In the genomic region with DNA sequence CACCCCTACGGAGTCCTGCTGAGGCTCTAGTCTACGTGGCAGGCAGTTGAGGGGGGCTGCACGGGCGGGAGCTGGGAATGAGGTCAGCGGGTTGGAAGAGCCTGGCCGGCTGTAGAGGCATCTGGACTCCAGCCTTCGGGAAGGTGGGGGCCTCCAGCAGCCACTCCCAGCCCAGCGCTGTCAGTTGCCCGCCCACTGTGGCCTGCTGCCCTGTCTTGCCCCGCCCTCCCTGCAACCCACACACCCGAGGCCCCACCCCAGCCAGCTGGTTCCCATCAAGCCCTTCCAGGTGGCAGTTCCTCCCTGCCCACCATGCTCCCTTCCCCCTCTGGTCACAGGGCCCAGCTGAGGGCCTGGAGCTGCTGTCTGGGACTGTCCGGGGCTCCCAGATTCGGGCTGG, we compare ENCODE assay signal across 8 mouse cellular contexts. TPM values are rescaled to one million over a fixed set of nuclear protein-coding genes. Genes with fewer than 3 reads are reported as not detected.
DNase-seq lines count a peak whose midpoint lies in the region; ATAC-seq and TF ChIP-seq lines count a peak whose summit lies in the region.

No protein-coding gene starts in this region.

- H3K4me1 ChIP-seq in hindbrain, postnatal 0 days (ENCODE audit: insufficient read depth, low read length) = peaks cover 3% of the 10 kb centered on the region; the same call in 1 of the 2 replicates
- no peaks in the 10 kb centered on the region for H3K4me1 ChIP-seq in liver, adult 2 months (ENCODE audit: control insufficient read depth, insufficient read depth, low read length)
- H3K4me1 ChIP-seq in midbrain, embryonic 16.5 days (ENCODE audit: control insufficient read depth, insufficient read depth, low read length) = no peaks in the 10 kb centered on the region

- H3K9me3 ChIP-seq in hindbrain, postnatal 0 days (ENCODE audit: low read length) = no peaks in the 10 kb centered on the region
- no peaks in the 10 kb centered on the region for H3K9me3 ChIP-seq in midbrain, embryonic 16.5 days (replicated peaks; ENCODE audit: control insufficient read depth, low read length, poor library complexity, severe bottlenecking)

- DNase-seq in ZHBTc4 (ENCODE audit: low read depth, low spot score) = peak; percentile 47
- peak; percentile 93 for DNase-seq in embryo, embryonic 10.5 days (ENCODE audit: low spot score)
- DNase-seq in gastrocnemius, postnatal 4 days (ENCODE audit: low spot score in 2 of 2) = peak; percentile 90 to 96
- DNase-seq in hindbrain, postnatal 0 days (ENCODE audit: low spot score) = peak; percentile 72
- DNase-seq in liver, adult 2 months (ENCODE audit: extremely low read depth, low read depth, low spot score) = peak; percentile 22
- DNase-seq in thymus, postnatal 36 days = peak; percentile 21 to 45

- peak overlapping the region; percentile 14; the same call in 1 of the 2 replicates for H3K4me2 ChIP-seq in hindbrain, postnatal 0 days (ENCODE audit: low read depth, low read length)
- no peak overlapping the region for H3K4me2 ChIP-seq in midbrain, embryonic 16.5 days (ENCODE audit: low read length)

- no peak for TF ChIP-seq POLR2A in liver, adult 2 months (IDR thresholded peaks at IDR 0.05; ENCODE audit: extremely low read depth, insufficient read depth, low read length)

- H3K4me3 ChIP-seq in hindbrain, postnatal 0 days (ENCODE audit: low read length) = no peak overlapping the region
- H3K4me3 ChIP-seq in liver, adult 2 months (ENCODE audit: insufficient read depth, low read depth, low read length) = no peak overlapping the region
- no peak overlapping the region for H3K4me3 ChIP-seq in midbrain, embryonic 16.5 days (ENCODE audit: low read depth, low read length)

- H3K9ac ChIP-seq in hindbrain, postnatal 0 days (replicated peaks; ENCODE audit: low read length) = no peak overlapping the region
- no peak overlapping the region for H3K9ac ChIP-seq in liver, adult 2 months (ENCODE audit: low read depth, low read length)
- H3K9ac ChIP-seq in midbrain, embryonic 16.5 days (ENCODE audit: low read depth, low read length) = no peak overlapping the region

- no peaks in the 10 kb centered on the region for H3K79me2 ChIP-seq in liver, adult 2 months (ENCODE audit: control insufficient read depth, insufficient read depth, low read length)

- ATAC-seq in hindbrain, postnatal 0 days = peak; percentile 88
- peak; percentile 45; the same call in 1 of the 2 replicates for ATAC-seq in midbrain, embryonic 16.5 days
- no peak; the same call in 1 of the 2 replicates for ATAC-seq in frontal cortex, adult (ENCODE audit: low TSS enrichment)

- 0 out of 2 replicates have a peak, but pooled peaks cover 5% of the 10 kb centered on the region for H3K27me3 ChIP-seq in hindbrain, postnatal 0 days (ENCODE audit: insufficient read depth, low read length)
- H3K27me3 ChIP-seq in liver, adult 2 months (ENCODE audit: control insufficient read depth, insufficient read depth, low read length) = no peaks in the 10 kb centered on the region
- H3K27me3 ChIP-seq in midbrain, embryonic 16.5 days (ENCODE audit: control insufficient read depth, insufficient read depth, low read depth, low read length) = peaks cover 9% of the 10 kb centered on the region

- H3K36me3 ChIP-seq in hindbrain, postnatal 0 days (ENCODE audit: insufficient read depth, low read length) = no peaks in the 10 kb centered on the region
- H3K36me3 ChIP-seq in liver, adult 2 months (ENCODE audit: control insufficient read depth, insufficient read depth, low read length) = no peaks in the 10 kb centered on the region
- no peaks in the 10 kb centered on the region for H3K36me3 ChIP-seq in midbrain, embryonic 16.5 days (ENCODE audit: control insufficient read depth, insufficient read depth, low read length)

- 8% methylated on average over 13 of the region's 13 CpGs for WGBS in hindbrain, postnatal 0 days
- 14% methylated on average over 13 of the region's 13 CpGs for WGBS in liver, adult 2 months
- 9% methylated on average over 12 of the region's 13 CpGs for WGBS in midbrain, embryonic 16.5 days

- no peak for TF ChIP-seq CTCF in hindbrain, postnatal 0 days (IDR thresholded peaks at IDR 0.05; ENCODE audit: low read depth)
- no peak for TF ChIP-seq CTCF in liver, adult 2 months (IDR thresholded peaks at IDR 0.05; ENCODE audit: low read depth, low read length)

- peak overlapping the region; percentile 15; the same call in 1 of the 2 replicates for H3K27ac ChIP-seq in hindbrain, postnatal 0 days
- H3K27ac ChIP-seq in liver, adult 2 months (replicated peaks; ENCODE audit: insufficient read depth, low read depth, low read length) = no peak overlapping the region
- no peak overlapping the region for H3K27ac ChIP-seq in midbrain, embryonic 16.5 days (ENCODE audit: low read length)

RNA-seq across cellular contexts. Expression of a gene that starts 7.2 kb away (rescaled TPM):
- total RNA-seq in gastrocnemius, postnatal 4 days (2021) = 1,000 to 10,000 TPM; 5,652 to 6,690 TPM
- total RNA-seq in hindbrain, postnatal 0 days (2014; rRNA removed) = 48.3 and 53.0 TPM in 2 replicates
- polyA plus RNA-seq in hindbrain, postnatal 0 days (2015; fragmentation: Nextera tagmentation; extraction: Ambion mirVana) = 56.5 and 73.3 TPM in 2 replicates
- total RNA-seq in liver, adult 2 months (2014; rRNA removed) = 1.6 and 3.3 TPM in 2 replicates
- polyA plus RNA-seq in liver, adult 2 months (2012; rRNA removed) = 2.3 TPM in 2 replicates
- 58.1 and 84.6 TPM in 2 replicates for polyA plus RNA-seq in midbrain, embryonic 16.5 days (2015; fragmentation: Nextera tagmentation; extraction: Ambion mirVana)

RNA-seq across cellular contexts. Expression of a gene that starts 38.6 kb away (rescaled TPM):
- not detected for total RNA-seq in gastrocnemius, postnatal 4 days (2021)
- not detected in 2 replicates for total RNA-seq in hindbrain, postnatal 0 days (2014; rRNA removed)
- not detected in 2 replicates for polyA plus RNA-seq in hindbrain, postnatal 0 days (2015; fragmentation: Nextera tagmentation; extraction: Ambion mirVana)
- not detected in 2 replicates for total RNA-seq in liver, adult 2 months (2014; rRNA removed)
- polyA plus RNA-seq in liver, adult 2 months (2012; rRNA removed) = 0.19 TPM in 1 of 2 replicates, not detected in the other
- not detected in 2 replicates for polyA plus RNA-seq in midbrain, embryonic 16.5 days (2015; fragmentation: Nextera tagmentation; extraction: Ambion mirVana)

RNA-seq across cellular contexts. Expression of a gene that starts 47.3 kb away (rescaled TPM):
- 100 to 1,000 TPM; 169 to 222 TPM for total RNA-seq in gastrocnemius, postnatal 4 days (2021)
- total RNA-seq in hindbrain, postnatal 0 days (2014; rRNA removed) = 0.36 and 0.52 TPM in 2 replicates
- polyA plus RNA-seq in hindbrain, postnatal 0 days (2015; fragmentation: Nextera tagmentation; extraction: Ambion mirVana) = 0.26 and 0.28 TPM in 2 replicates
- total RNA-seq in liver, adult 2 months (2014; rRNA removed) = 0.09 TPM in 1 of 2 replicates, not detected in the other
- polyA plus RNA-seq in liver, adult 2 months (2012; rRNA removed) = not detected in 2 replicates
- 0.20 TPM in 1 of 2 replicates, not detected in the other for polyA plus RNA-seq in midbrain, embryonic 16.5 days (2015; fragmentation: Nextera tagmentation; extraction: Ambion mirVana)

Comparison
In these comparisons a context has a peak if more than half of its experiments do, and no peak if none do; other contexts are left out.
1. DNase-seq: peak in every context shown above with its lines; median percentile 93 in embryo, embryonic 10.5 days; 93 in gastrocnemius, postnatal 4 days; 72 in hindbrain, postnatal 0 days; 47 in ZHBTc4; 33 in thymus, postnatal 36 days; 22 in liver, adult 2 months.
2. RNA of a gene that starts 7.2 kb away (total RNA-seq): 5,652 to 6,690 TPM in gastrocnemius, postnatal 4 days; 48.3 to 53.0 TPM in hindbrain, postnatal 0 days and 1.6 to 3.3 TPM in liver, adult 2 months; every median in the first group is over 100 times any median in the second.
3. RNA of a gene that starts 47.3 kb away (total RNA-seq): 169 to 222 TPM in gastrocnemius, postnatal 4 days; 0.36 to 0.52 TPM in hindbrain, postnatal 0 days and 0.09 TPM in liver, adult 2 months; every median in the first group is over 100 times any median in the second.